Mouse (Mus musculus) kidney, adult 8-10 months (tissue): ENCODE data around the gene Col25a1.

Experiments used
- DNase-seq, 2 experiments: peaks; one replicate each; pipeline ENCODE4 v3.0.0; 2022

Col25a1 gene

GRCm38 (mm10) chr3:130328909-130329308, 197.6 kb downstream of the Col25a1 start:
- no peak for DNase-seq

GRCm38 (mm10) chr3:130329833-130330555, 198.7 kb downstream of the Col25a1 start:
- no peak for DNase-seq

DNA sequence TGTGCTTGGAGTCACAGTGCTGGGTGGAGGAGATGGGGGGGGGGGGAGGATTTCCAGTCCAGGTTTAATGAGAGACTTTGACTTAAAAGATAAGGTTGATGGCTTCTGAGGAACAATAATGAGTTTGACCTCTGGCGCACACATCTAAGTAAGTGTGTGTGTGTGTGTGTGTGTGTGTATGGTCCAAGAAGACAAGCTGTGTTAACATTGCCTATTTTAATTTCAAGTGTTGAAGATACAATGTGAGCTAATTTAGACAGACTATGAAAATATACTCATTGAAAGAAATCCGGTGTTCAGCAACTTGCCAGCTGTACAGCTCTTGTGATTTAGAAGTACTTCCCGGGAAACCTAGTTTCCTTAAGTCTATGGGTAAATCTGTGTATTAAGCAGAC, 199.3 kb downstream of the Col25a1 start:
- DNase-seq, result no peak

- DNase-seq, result no peak
These were observed 201.1 kb downstream of the Col25a1 start for GRCm38 (mm10) chr3:130332347-130332913.

- DNase-seq, result peak in 1 of 2 experiments; percentile 0
These were observed 206.6 kb downstream of the Col25a1 start for GRCm38 (mm10) chr3:130337857-130338256.

- no peak for DNase-seq
These were observed 207.1 kb downstream of the Col25a1 start for GRCm38 (mm10) chr3:130338371-130338770.

DNA sequence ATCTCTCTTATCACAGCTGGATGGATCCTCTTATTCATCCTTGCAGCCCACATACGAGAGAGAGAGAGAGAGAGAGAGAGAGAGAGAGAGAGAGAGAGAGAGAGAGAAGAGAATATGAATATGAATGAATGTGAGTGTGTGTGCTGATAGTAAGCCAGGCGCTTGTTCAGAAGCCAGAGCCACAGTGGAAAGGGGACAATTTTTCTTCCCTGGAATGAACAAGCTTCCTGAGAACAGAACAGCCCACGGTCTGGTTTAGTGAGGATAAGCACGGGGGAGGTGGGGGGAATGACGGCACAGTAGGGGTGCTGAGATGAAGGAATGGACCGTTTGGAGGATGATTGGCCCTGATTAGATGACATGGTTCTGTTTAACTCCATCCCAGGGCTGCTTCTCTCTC, 218.9 kb downstream of the Col25a1 start:
- DNase-seq, result no peak

GRCm38 (mm10) chr3:130354399-130355039, 223.2 kb downstream of the Col25a1 start:
- DNase-seq, result no peak

DNA sequence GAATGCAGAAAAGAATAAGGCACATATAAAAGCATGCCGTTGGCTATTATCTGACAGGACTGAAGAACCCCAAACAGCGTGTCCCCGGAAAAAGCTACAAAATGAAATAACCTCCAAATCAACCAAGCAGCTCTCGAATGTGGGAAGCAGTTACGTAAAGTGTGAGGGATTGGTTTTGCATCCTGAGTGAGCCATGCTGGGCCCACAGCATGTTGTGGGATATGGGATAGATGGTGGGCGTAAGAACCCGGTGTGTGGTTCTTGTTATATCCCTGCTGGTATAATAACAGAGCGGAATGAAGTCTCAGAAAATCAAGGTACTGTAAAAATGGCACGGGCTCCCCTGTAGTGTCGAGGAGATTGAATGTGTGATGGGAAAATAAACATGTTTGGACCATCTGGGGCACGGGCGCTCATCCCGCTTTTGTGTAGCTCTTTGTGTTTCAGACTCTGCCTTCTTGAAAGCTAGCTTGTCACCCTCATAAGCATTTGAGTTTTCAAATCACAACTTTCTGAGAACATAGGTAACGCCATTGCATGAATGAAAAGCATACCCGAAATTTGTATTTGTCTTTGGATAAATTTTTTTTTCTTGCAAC, 225.4 kb downstream of the Col25a1 start:
- no peak for DNase-seq

- no peak for DNase-seq
These were observed 229.5 kb downstream of the Col25a1 start for GRCm38 (mm10) chr3:130360813-130361212.

DNA sequence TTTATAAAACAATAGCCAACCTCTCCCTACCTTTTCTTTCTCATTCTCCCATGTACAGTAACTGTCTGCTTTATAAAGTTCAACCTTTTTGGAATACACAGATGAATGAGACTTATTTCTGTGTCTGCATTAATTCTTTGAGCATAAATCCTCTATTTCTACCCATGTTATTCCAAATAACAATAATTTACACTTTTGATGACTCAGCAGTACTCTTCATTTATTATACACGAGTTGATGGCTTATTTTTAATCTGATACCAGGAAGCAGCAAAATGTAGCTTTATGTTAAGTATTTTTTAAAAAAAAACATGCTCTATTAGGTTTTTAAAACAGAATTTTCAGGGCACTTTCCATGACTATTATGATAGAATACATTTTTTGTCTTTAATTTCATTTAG, 230.6 kb downstream of the Col25a1 start:
- no peak for DNase-seq

DNA sequence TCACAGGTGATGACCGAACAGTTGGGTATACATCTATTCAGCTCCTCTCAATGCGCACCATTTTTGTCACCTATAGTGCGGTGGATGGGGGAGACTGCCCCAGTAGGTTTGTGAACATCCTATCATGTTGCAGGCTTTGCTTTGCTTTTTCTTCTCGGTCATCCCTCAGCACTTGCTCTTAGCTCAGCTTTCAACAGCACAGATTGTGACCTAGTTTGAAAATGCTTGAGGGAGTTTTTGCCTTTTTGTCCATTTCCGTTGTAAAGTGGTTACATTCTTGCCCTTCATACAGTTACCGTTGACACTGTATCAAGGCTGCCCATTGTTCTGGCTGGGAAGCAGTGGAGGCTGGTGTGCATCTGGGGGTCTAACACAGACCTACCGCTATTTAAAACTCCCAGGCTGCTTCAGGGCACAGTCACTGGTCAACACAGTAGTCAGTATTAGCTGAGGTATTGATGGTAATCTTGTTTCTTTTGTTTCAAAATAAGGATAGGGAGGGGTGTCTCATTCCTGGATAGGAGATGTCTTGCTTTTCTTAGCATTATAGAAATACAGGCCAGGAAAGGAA, 231.6 kb downstream of the Col25a1 start:
- no peak for DNase-seq

GRCm38 (mm10) chr3:130366917-130367610, 235.8 kb downstream of the Col25a1 start:
- DNase-seq, result no peak

- no peak for DNase-seq
These were observed 237.1 kb downstream of the Col25a1 start for GRCm38 (mm10) chr3:130368352-130368751.

GRCm38 (mm10) chr3:130369113-130369512, 237.8 kb downstream of the Col25a1 start:
- no peak for DNase-seq

DNA sequence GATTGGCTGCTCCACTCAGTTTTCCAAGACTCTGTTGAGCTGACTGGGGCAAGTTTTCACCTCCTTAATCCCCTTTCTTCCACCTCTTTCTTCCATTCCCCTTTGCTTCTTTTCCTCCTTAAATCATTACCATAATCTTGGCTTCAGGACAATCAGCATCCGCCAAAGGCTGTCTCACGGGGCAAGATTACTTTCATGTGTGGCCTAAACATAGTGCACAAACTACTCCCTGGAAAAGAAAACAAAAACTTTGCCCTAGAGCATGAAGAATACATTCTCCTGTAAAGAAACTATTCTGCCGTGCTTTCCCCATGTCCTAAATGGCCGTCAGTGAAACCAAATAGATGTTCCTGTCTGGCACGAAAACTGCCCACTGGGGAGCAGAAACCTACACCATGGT, 238.9 kb downstream of the Col25a1 start:
- DNase-seq, result no peak

DNA sequence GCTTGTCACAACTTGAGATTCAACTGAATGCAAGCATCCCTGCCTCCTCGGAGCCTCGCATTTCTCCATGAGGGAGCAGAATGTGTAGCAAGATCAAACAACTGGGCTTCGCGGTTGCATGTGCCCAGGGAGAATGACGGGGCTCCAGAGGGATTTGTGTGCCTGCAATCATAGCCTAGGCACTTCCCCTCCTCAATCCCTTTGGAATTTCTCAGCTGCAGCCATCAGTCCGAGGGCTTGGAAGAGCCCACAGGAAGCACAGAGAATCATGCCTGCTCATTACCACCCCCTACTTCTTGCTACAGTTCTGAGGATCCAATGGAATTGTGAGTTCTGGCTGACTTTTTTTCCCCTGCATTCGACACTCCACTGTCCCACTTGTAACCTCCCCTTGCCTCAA, 241.8 kb downstream of the Col25a1 start:
- DNase-seq, result no peak

DNA sequence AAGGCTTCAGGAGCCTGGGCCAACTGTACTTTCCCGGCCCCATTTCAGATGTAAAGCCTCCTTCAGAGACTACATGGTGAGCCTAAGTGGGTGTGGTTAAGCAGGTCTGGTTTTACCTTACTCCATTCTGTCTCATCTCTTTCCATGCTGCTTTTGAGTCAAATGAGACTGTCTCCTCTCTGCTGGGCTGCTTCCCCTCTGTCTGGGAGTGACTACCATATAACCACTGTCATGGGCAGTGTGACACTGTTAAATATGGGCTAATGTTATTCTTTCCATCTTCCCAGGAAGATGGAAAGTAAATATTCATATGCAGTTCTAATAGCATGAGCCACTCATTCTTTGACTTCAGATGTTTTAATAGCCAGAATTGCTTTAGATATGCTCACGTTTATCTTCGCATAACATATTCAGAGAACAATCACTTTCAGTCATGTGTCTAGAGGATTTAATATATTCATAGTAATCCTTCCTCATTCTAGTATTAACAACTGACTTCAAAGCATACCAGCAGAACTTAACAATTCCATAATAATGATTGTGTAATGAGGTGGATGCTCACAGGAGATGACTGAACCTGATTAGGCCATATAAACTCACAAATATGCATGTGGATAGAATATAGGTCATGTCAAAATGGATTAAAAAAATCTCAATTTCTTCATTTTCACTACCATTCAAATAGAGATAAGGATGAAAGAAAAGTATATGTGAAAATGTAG, 243.5 kb downstream of the Col25a1 start:
- DNase-seq, result no peak

DNA sequence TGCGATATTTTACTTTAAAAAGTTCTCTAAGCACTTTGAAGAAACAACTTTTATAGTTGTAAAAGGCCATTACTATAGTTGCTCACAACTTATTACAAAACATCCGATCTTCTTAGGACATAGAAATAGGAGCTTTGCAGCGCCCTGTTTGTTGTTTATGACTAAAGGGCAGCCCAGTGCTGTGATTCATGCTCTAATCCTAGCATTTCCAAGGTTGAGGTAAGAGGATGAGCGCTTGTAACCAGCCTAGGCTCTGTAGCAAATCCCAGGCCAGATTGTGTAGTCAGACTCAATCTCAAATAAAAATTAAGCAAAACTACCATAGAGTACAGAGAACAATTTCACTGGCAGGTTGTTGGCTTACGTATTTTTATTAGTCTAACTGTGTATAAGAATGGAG, 246.5 kb downstream of the Col25a1 start:
- no peak for DNase-seq

DNA sequence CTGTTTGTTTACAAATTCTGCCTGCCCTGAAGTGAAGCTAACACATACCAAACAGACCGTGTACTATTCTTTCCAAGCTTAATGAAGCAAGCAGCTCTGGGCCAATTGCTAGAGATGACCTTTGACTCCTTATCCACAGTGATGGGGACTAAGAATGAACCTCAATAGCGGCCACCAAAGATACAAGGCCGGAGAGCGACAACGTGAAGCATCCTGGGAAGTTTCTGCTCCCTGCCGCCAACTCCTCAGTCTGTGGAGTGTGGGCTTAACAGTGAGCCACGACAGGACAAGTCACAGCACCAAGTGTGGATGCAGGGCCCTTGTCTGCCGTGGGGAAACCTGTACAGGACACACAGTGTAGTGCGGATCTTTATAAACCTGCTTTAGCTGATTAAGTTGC, 247.3 kb downstream of the Col25a1 start:
- DNase-seq, result no peak

DNA sequence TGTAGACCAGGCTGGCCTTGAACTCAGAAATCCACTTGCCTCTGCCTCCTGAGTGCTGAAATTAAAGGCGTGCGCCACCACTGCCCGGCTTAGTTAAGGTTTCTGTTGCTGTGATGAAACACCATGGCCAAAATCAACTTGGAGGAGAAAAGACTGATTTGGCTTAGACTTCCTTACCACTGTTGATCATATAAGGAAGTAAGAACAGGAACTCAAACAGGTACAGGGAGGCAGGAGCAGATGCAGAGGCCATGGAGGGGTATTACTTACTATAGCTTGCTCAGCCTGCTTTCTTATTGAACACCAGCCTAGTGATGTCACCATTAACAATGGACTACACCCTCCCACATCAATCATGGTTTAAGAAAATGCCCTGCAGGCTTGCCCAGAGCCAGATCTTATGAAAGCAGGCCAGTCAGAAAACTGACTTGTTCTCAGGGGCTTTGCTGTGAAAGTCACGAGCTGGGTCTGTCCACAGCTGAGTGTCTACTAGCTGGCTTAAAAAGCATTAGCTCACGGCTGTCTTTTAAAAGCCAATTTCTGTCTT, 249.1 kb downstream of the Col25a1 start:
- no peak for DNase-seq

GRCm38 (mm10) chr3:130381691-130382090, 250.4 kb downstream of the Col25a1 start:
- no peak for DNase-seq
